Mouse (Mus musculus) gastrocnemius, postnatal 25 days (tissue): ENCODE results near the gene Aqp2. TPM values are rescaled to one million over a fixed set of nuclear protein-coding genes. Genes with fewer than 3 reads are reported as not detected.

Experiments used
- DNase-seq: peaks from one replicate; pipeline ENCODE4 v3.0.0; 2022
- total RNA-seq, 2 experiments: library from RNA; stranded (reverse); gene quantifications; 1 replicate in 1 of 2; 2 replicates in 1 of 2; pipeline ENCODE4 v1.2.3; 2021

Gene Aqp2
- total RNA-seq, 2 experiments from 2014 or later, result not detected

DNA sequence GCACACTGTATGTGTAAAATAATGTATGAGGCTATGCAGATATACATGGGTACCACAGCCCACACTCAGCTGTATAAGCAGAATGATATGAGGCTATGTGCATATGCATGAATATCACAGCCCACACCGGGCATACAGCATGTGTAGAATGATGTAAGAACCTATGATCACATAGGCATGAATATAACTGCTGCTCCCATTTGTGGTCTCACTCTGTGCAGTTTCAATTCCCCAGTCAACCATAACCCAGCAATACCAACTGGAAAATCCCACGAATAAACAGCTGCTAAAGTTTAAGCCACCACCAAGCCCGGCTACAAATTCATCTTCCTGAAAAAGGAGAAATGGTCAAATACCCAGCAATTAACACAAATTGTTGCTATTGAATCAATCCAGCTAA, 39.7 kb downstream of the Aqp2 start:
- DNase-seq, result no peak

DNA sequence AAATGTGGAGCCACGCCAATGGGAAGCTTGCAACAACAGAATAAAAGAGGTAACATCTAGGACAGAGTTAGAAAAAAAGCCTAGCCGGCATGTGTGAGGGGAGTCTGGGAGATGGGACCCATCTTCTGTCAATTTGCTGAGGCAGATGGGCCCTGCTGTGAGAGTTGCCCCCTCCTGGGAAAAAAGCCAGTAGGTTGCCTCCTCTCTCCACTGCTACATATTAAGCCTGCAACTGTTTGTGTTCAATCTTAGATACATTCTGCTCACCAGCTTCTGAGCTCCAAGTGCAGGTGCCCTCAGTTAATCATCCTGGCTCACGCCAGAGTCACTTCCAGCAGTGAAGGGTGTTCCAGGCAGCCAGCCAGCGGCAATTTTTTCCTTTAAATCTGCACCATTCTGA, 41.0 kb downstream of the Aqp2 start:
- no peak for DNase-seq

DNA sequence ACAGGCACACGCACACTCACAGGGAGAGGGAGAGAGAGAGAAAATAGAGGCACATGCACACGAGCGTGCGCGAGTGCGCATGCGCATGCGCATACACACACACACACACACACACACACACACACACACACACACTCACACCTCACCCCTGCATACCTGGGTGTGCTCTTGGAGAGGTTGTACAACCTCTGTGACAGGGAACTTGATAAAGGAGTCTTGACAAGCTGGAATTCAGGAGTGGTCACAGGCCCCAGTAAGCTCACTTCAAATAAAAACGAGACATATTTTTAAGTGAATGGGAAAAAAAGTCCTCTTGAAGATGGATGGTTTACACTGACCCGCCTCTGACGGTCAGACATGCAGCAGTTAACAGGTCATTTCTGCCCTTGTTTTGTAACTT, 43.2 kb downstream of the Aqp2 start:
- no peak for DNase-seq

DNA sequence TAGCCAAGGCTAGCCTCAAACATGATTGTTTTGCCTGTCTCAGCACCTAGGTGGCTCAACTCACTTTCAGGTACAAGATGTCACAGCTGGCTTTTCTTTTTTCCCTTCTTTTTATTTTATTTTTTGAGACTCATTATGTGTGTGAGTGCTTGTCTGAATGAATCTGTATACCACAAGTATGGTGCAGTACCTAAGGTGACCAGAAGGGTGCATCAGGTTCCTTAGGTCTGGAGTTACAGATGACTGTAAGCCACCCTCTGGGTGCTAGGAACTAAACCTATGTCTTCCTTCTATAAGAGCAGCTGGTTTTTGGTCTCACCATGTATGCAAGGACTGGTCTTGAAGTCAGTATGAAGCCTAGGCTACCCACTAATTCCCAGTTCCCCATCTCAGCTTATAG, 52.8 kb downstream of the Aqp2 start:
- DNase-seq, result no peak

Other genes starting within 250 kb of the Aqp2 start
- gene Fmnl3, start 208.6 kb upstream of the Aqp2 start, total RNA-seq, result 1 to 10 TPM; 6.6 to 7.0 TPM
- 100 to 1,000 TPM; 153 to 164 TPM for gene Tmbim6, start 186.2 kb upstream of the Aqp2 start, total RNA-seq
- 1 to 10 TPM; 3.1 to 4.8 TPM for gene Nckap5l, start 121.3 kb upstream of the Aqp2 start, total RNA-seq
- 1 to 10 TPM; 3.0 to 4.1 TPM for gene Bcdin3d, start 104.3 kb upstream of the Aqp2 start, total RNA-seq
- gene Faim2, start 50.9 kb upstream of the Aqp2 start, total RNA-seq, result under 1 TPM; 0.13 to 0.20 TPM
- gene Aqp5, start 11.7 kb downstream of the Aqp2 start, total RNA-seq, result not detected
- not detected for gene Aqp6, start 22.3 kb downstream of the Aqp2 start, total RNA-seq
- gene Racgap1, start 72.6 kb downstream of the Aqp2 start, total RNA-seq, result 1 to 10 TPM; 1.3 to 2.1 TPM
- under 1 TPM; 0.08 to 0.61 TPM for gene Asic1, start 91.3 kb downstream of the Aqp2 start, total RNA-seq
- gene Smarcd1, start 123.1 kb downstream of the Aqp2 start, total RNA-seq, result 1 to 10 TPM; 4.6 to 5.9 TPM
- 1 to 10 TPM in 1 of 2 experiments, not detected in 1; 1.6 TPM for gene Gm17349, start 126.4 kb downstream of the Aqp2 start, total RNA-seq
- 100 to 1,000 TPM; 415 to 536 TPM for gene Gpd1, start 138.5 kb downstream of the Aqp2 start, total RNA-seq
- 100 to 1,000 TPM; 171 to 172 TPM for gene Cox14, start 146.6 kb downstream of the Aqp2 start, total RNA-seq
- gene Cers5, start 193.8 kb downstream of the Aqp2 start, total RNA-seq, result 1 to 10 TPM; 4.0 to 6.1 TPM